Mouse (Mus musculus) liver, adult 2 months (tissue): ENCODE measurements around the gene Tstd2. TPM values are rescaled to one million over a fixed set of nuclear protein-coding genes. Genes with fewer than 3 reads are reported as not detected.

Experiments used
- DNase-seq: peaks from one replicate; pipeline ENCODE4 v3.0.0-alpha.2; 2011; ENCODE audit warnings: low read depth, low spot score; ENCODE audit errors: extremely low read depth
- H3K27ac ChIP-seq: fragments of 200-500 bp; replicated peaks from 2 replicates; pipeline ENCODE4 v1.5.1; 2012; ENCODE audit warnings: low read depth, mild to moderate bottlenecking, control low read depth, inconsistent platforms, low read length; ENCODE audit not compliant: insufficient read depth
- H3K27me3 ChIP-seq: fragments of 200-500 bp; 2 replicates; pipeline ENCODE4 v1.6.1; 2012; ENCODE audit warnings: mild to moderate bottlenecking, moderate library complexity, low read length, inconsistent platforms; ENCODE audit not compliant: control insufficient read depth, insufficient read depth
- H3K36me3 ChIP-seq: fragments of 200-500 bp; 2 replicates; pipeline ENCODE4 v1.6.1; 2012; ENCODE audit warnings: low read length, inconsistent platforms; ENCODE audit not compliant: control insufficient read depth, insufficient read depth
- H3K4me1 ChIP-seq: fragments of 200-500 bp; 2 replicates; pipeline ENCODE4 v1.6.1; 2011; ENCODE audit warnings: low read length; ENCODE audit not compliant: control insufficient read depth, insufficient read depth
- H3K4me3 ChIP-seq: fragments of 200-500 bp; 2 replicates; pipeline ENCODE4 v1.5.1; 2011; ENCODE audit warnings: low read depth, mild to moderate bottlenecking, control low read depth, low read length, moderate library complexity; ENCODE audit not compliant: insufficient read depth
- H3K79me2 ChIP-seq: fragments of 200-500 bp; 2 replicates; pipeline ENCODE4 v1.6.1; 2012; ENCODE audit warnings: inconsistent platforms, mild to moderate bottlenecking, low read length, moderate library complexity; ENCODE audit not compliant: control insufficient read depth, insufficient read depth
- H3K9ac ChIP-seq: fragments of 200-500 bp; 2 replicates; pipeline ENCODE4 v1.6.1; 2012; ENCODE audit warnings: low read depth, mild to moderate bottlenecking, control low read depth, inconsistent platforms, low read length
- CTCF ChIP-seq: fragments of 200-500 bp; IDR thresholded peaks from 2 replicates; pipeline ENCODE4 v1.5.1; 2011; ENCODE audit warnings: low read depth, low read length, control low read depth
- POLR2A ChIP-seq: fragments of 200-500 bp; IDR thresholded peaks from 2 replicates; pipeline ENCODE4 v1.6.1; 2011; ENCODE audit warnings: low read length, control low read depth; ENCODE audit not compliant: insufficient read depth; ENCODE audit errors: extremely low read depth
- WGBS: fragments of 180-500 bp; shearing (Covaris S2); methylation state at CpG from one replicate; pipeline ENCODE4 v1.1.7; 2018; 5-methylcytosine and 5-hydroxymethylcytosine counted together
- polyA plus RNA-seq: library from polyadenylated mRNA; depleted of rRNA; stranded (reverse); fragments of >200 nt; gene quantifications from 2 replicates; pipeline ENCODE4 v1.2.3, GENCODE M21; 2012; rRNA removed
- total RNA-seq: library from RNA; depleted of rRNA; stranded (reverse); fragments of >200 nt; gene quantifications from 2 replicates; pipeline ENCODE4 v1.2.3, GENCODE M21; 2014; rRNA removed

The Tstd2 gene
- total and polyA plus RNA-seq, 2 experiments: 10.5 to 13.0 TPM

- 93% methylated on average over 6 of the region's 6 CpGs for WGBS
- Histone ChIP-seq H3K27ac (no peak overlapping the region), H3K79me2 (no peaks in the 10 kb centered on the region), H3K9ac (no peak overlapping the region), H3K4me3 (no peak overlapping the region), H3K27me3 (no peaks in the 10 kb centered on the region), H3K36me3 (no peaks in the 10 kb centered on the region), H3K4me1 (no peaks in the 10 kb centered on the region)
- TF ChIP-seq POLR2A (no peak), CTCF (no peak)
- no peak for DNase-seq
Observed at GRCm38 (mm10) chr4:46072631-46073030, 65.9 kb downstream of the Tstd2 start.

- Histone ChIP-seq H3K4me1 (no peaks in the 10 kb centered on the region), H3K27me3 (no peaks in the 10 kb centered on the region), H3K27ac (no peak overlapping the region), H3K36me3 (no peaks in the 10 kb centered on the region), H3K79me2 (no peaks in the 10 kb centered on the region), H3K9ac (no peak overlapping the region), H3K4me3 (no peak overlapping the region)
- DNase-seq: no peak
- 84% methylated on average over 6 of the region's 6 CpGs for WGBS
- TF ChIP-seq CTCF (no peak), POLR2A (no peak)
Observed at GRCm38 (mm10) chr4:46069851-46070482, 68.5 kb downstream of the Tstd2 start.

GRCm38 (mm10) chr4:46068573-46068972, 69.9 kb downstream of the Tstd2 start:
- H3K27ac ChIP-seq: no peak overlapping the region
- WGBS: 77% methylated on average over 1 of the region's 1 CpGs

GRCm38 (mm10) chr4:46068060-46068459, 70.4 kb downstream of the Tstd2 start:
- TF ChIP-seq POLR2A (no peak), CTCF (no peak)
- H3K36me3 ChIP-seq: no peaks in the 10 kb centered on the region
- 75% methylated on average over 3 of the region's 3 CpGs for WGBS

More at GRCm38 (mm10) chr4:46068573-46068972, 69.9 kb downstream of the Tstd2 start:
- TF ChIP-seq POLR2A: no peak
- no peak for TF ChIP-seq CTCF
- no peaks in the 10 kb centered on the region for H3K36me3 ChIP-seq
- no peak overlapping the region for H3K9ac ChIP-seq
- H3K4me3 ChIP-seq: no peak overlapping the region
- H3K4me1 ChIP-seq: no peaks in the 10 kb centered on the region
- H3K27me3 ChIP-seq: no peaks in the 10 kb centered on the region
- H3K79me2 ChIP-seq: no peaks in the 10 kb centered on the region
- DNase-seq: no peak

GRCm38 (mm10) chr4:46065695-46066340, 72.7 kb downstream of the Tstd2 start:
- Histone ChIP-seq H3K4me1 (no peaks in the 10 kb centered on the region), H3K4me3 (no peak overlapping the region), H3K36me3 (no peaks in the 10 kb centered on the region), H3K79me2 (no peaks in the 10 kb centered on the region), H3K27ac (no peak overlapping the region), H3K27me3 (no peaks in the 10 kb centered on the region), H3K9ac (no peak overlapping the region)
- TF ChIP-seq POLR2A (no peak), CTCF (no peak)
- 64% methylated on average over 8 of the region's 8 CpGs for WGBS
- no peak for DNase-seq

More at GRCm38 (mm10) chr4:46068060-46068459, 70.4 kb downstream of the Tstd2 start:
- Histone ChIP-seq H3K4me3 (no peak overlapping the region), H3K27me3 (no peaks in the 10 kb centered on the region), H3K9ac (no peak overlapping the region), H3K27ac (no peak overlapping the region), H3K79me2 (no peaks in the 10 kb centered on the region), H3K4me1 (no peaks in the 10 kb centered on the region)
- no peak for DNase-seq

- DNase-seq: no peak
- Histone ChIP-seq H3K4me1 (no peaks in the 10 kb centered on the region), H3K36me3 (no peaks in the 10 kb centered on the region), H3K27ac (no peak overlapping the region), H3K4me3 (no peak overlapping the region), H3K27me3 (no peaks in the 10 kb centered on the region), H3K79me2 (no peaks in the 10 kb centered on the region), H3K9ac (no peak overlapping the region)
- 62% methylated on average over 3 of the region's 3 CpGs for WGBS
- no peak for TF ChIP-seq CTCF
- TF ChIP-seq POLR2A: no peak
Observed at GRCm38 (mm10) chr4:46064961-46065360, 73.5 kb downstream of the Tstd2 start.

Other genes starting within 250 kb of the Tstd2 start
- not detected in 2 replicates for gene Ccdc180, start 248.4 kb downstream of the Tstd2 start, total RNA-seq
- gene Ccdc180, start 248.4 kb downstream of the Tstd2 start, polyA plus RNA-seq: 0.02 TPM in 2 replicates
- 27.0 and 27.8 TPM in 2 replicates for gene Tdrd7, start 173.4 kb downstream of the Tstd2 start, total RNA-seq
- 10.9 and 11.3 TPM in 2 replicates for gene Tdrd7, start 173.4 kb downstream of the Tstd2 start, polyA plus RNA-seq
- gene Tmod1, start 99.8 kb downstream of the Tstd2 start, total RNA-seq: 0.09 TPM in 1 of 2 replicates, not detected in the other
- 0.07 TPM in 1 of 2 replicates, not detected in the other for gene Tmod1, start 99.8 kb downstream of the Tstd2 start, polyA plus RNA-seq
- 16.2 and 17.3 TPM in 2 replicates for gene Ncbp1, start 81 bp downstream of the Tstd2 start, total RNA-seq
- 7.0 and 12.0 TPM in 2 replicates for gene Ncbp1, start 81 bp downstream of the Tstd2 start, polyA plus RNA-seq
- gene Xpa, start 57.6 kb upstream of the Tstd2 start, total RNA-seq: 15.6 and 18.7 TPM in 2 replicates
- 10.3 and 11.1 TPM in 2 replicates for gene Xpa, start 57.6 kb upstream of the Tstd2 start, polyA plus RNA-seq
- not detected in 2 replicates for gene Foxe1, start 204.9 kb upstream of the Tstd2 start, total RNA-seq
- 0.04 TPM in 1 of 2 replicates, not detected in the other for gene Foxe1, start 204.9 kb upstream of the Tstd2 start, polyA plus RNA-seq